Mouse (Mus musculus) hindbrain, embryonic 10.5 days (tissue): Measurements from ENCODE around the gene Slc23a3. TPM values are rescaled to one million over a fixed set of nuclear protein-coding genes. Genes with fewer than 3 reads are reported as not detected.

Source experiments
- DNase-seq: peaks from one replicate; pipeline ENCODE4 v3.0.0-alpha.2; 2017; ENCODE audit warnings: low spot score
- H3K27ac ChIP-seq: fragments of 300-500 bp; sonication (generic); 2 replicates; pipeline ENCODE4 v1.5.1; 2016; ENCODE audit warnings: mild to moderate bottlenecking, moderate library complexity
- H3K27me3 ChIP-seq: fragments of 300-500 bp; sonication (generic); 2 replicates; pipeline ENCODE4 v1.6.1; 2016; ENCODE audit warnings: mild to moderate bottlenecking; ENCODE audit not compliant: poor library complexity, insufficient read depth, severe bottlenecking
- H3K36me3 ChIP-seq: fragments of 300-500 bp; sonication (generic); 2 replicates; pipeline ENCODE4 v1.6.1; 2016; ENCODE audit warnings: mild to moderate bottlenecking, moderate library complexity
- H3K4me1 ChIP-seq: fragments of 300-500 bp; sonication (generic); replicated peaks from 2 replicates; pipeline ENCODE4 v1.6.1; 2016; ENCODE audit warnings: mild to moderate bottlenecking
- H3K4me3 ChIP-seq: fragments of 300-500 bp; sonication (generic); 2 replicates; pipeline ENCODE4 v1.5.1; 2016; ENCODE audit warnings: mild to moderate bottlenecking, moderate library complexity
- H3K9me3 ChIP-seq: fragments of 300-500 bp; sonication (generic); 2 replicates; pipeline ENCODE4 v1.6.1; 2016; ENCODE audit warnings: mild to moderate bottlenecking, moderate library complexity
- WGBS: fragments of 180-500 bp; shearing (Covaris S2); methylation state at CpG from one replicate; pipeline ENCODE4 v1.1.7; 2016; 5-methylcytosine and 5-hydroxymethylcytosine counted together
- polyA plus RNA-seq: library from polyadenylated mRNA; unstranded; fragments of >200 nt; fragmentation: Nextera tagmentation; extraction: Ambion mirVana; gene quantifications from 2 replicates; pipeline ENCODE4 v1.2.1, GENCODE M21; 2016

Slc23a3 gene
- not detected in 2 replicates for polyA plus RNA-seq

DNA sequence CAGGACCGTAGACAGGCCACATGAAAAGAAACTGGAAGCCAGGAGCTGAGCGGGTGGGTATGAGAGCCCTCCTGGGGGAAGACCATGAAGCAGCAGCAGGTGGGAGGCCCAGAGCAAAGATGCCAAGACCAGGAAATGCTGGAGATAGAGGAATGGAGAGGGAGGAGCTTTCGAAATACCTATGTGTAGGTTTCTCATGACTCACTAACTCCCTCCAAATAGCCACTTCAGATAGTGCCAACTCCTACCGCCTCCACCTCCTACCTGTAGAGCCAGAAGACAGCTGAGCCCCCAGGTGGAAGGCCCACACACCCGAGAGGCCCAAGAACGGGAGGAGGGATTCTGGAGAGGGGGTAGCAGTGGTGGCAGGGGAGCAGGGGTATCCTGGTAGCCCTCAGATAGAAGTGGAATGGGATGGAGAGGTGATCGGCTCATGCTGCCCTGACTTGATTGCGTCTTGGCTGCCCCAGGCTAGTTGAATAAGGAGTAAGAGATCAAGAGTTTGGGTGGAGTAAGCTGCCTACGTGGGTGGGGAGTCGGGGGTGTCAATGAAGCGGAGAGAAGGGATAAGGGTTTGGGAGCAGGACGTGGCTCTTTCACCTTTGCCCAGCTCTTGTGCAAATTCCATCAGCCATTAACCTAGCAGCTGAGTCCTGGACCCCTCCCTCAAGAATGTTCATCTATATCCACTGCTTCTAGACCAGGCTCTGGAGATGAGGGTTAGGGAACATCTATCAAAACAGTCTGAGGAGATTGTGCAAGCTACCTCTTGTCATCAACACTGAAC lies at the start of gene Slc23a3:
Gene Slc23a3, minus strand, starts transcription at position 470 of the 787 bp plus-strand sequence.
- H3K4me3 ChIP-seq: no peak within 1 kb of the TSS
- 69% methylated on average over 12 of the region's 12 CpGs for WGBS
- H3K36me3 ChIP-seq: peaks cover 36% of the 10 kb centered on the region
- H3K4me1 ChIP-seq: no peaks in the 10 kb centered on the region
- 0 out of 2 replicates have a peak, but pooled peaks cover 9% of the 10 kb centered on the region for H3K27me3 ChIP-seq
- no peaks in the 10 kb centered on the region for H3K9me3 ChIP-seq
- DNase-seq: no peak
- no peak within 1 kb of the TSS for H3K27ac ChIP-seq

DNA sequence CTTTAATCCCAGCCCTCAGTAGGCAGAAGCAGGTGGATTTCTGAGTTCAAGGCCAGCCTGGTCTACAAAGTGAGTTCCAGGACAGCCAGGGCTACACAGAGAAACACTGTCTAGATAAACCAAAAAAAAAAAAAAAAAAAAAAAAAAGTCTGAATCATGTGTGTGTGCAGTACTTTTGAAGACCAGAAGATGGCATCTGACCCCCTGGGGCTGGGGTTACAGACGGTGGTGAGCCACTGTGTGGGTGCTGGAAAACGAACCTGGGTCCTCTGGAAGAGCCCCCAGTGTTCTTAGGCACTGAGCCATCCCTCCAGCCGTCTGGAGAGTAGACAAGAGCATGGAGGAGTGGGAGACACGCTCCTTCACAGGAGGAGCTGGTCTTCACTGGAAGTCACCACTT lies 48.5 kb upstream of the Slc23a3 start:
- Histone ChIP-seq H3K36me3 (peaks cover 67% of the 10 kb centered on the region), H3K27ac (no peak overlapping the region), H3K9me3 (no peaks in the 10 kb centered on the region), H3K27me3 (no peaks in the 10 kb centered on the region), H3K4me1 (peaks cover 34% of the 10 kb centered on the region), H3K4me3 (no peak overlapping the region)
- WGBS: 70% methylated on average over 4 of the region's 4 CpGs
- DNase-seq: no peak

DNA sequence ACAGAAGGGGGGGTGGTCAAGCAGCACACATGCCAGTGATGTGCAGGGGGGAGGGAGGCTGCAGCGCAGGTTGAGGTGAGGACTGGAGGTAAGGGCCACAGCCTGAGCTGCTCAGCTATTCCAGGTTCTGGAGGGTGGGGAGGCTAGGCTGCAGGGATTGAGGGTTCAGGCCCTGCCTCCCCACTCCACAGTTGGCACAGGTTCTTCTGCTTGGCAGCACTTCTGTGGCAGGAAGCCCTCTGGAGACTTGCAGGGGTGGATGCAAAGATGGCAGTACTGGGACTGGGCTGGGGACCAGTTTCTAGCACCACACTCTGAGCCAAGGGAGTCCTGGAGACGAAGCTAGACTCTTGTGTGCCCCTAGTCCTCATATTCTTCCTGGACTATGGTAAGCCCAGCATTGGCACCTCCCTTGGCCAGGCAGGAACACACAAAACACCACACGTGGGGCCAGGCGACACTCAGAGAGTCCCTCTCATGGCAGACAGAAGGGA lies 47.7 kb upstream of the Slc23a3 start:
- DNase-seq: no peak
- peaks cover 68% of the 10 kb centered on the region for H3K36me3 ChIP-seq
- WGBS: 88% methylated on average over 4 of the region's 4 CpGs
- peaks cover 34% of the 10 kb centered on the region for H3K4me1 ChIP-seq
- H3K27me3 ChIP-seq: no peaks in the 10 kb centered on the region
- no peak overlapping the region for H3K4me3 ChIP-seq
- no peak overlapping the region for H3K27ac ChIP-seq
- H3K9me3 ChIP-seq: no peaks in the 10 kb centered on the region

DNA sequence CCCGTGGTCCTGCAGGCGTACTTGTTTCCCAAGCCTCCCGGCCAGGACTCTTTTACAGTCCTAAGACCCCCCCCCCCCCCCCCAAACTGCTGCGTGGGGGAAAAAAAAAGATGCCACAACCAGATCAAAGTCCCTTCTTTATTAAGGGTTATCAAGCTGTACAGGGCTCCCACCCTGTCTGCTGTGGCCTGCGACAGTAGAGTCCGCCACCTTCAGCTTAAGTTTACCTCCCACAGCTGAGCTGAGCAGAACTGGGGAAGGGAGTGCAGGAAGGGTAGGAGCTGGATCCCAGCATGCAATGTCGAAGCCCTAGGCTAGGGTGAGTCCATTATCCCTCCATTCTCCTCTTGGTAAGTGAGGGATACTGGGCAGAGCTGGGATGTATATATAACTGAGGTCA lies 47.1 kb upstream of the Slc23a3 start:
- peaks cover 34% of the 10 kb centered on the region for H3K4me1 ChIP-seq
- 39% methylated on average over 7 of the region's 7 CpGs for WGBS
- H3K4me3 ChIP-seq: peak overlapping the region; percentile 73
- H3K27ac ChIP-seq: peak overlapping the region; percentile 88
- peaks cover 68% of the 10 kb centered on the region for H3K36me3 ChIP-seq
- DNase-seq: no peak
- no peaks in the 10 kb centered on the region for H3K27me3 ChIP-seq
- H3K9me3 ChIP-seq: no peaks in the 10 kb centered on the region

DNA sequence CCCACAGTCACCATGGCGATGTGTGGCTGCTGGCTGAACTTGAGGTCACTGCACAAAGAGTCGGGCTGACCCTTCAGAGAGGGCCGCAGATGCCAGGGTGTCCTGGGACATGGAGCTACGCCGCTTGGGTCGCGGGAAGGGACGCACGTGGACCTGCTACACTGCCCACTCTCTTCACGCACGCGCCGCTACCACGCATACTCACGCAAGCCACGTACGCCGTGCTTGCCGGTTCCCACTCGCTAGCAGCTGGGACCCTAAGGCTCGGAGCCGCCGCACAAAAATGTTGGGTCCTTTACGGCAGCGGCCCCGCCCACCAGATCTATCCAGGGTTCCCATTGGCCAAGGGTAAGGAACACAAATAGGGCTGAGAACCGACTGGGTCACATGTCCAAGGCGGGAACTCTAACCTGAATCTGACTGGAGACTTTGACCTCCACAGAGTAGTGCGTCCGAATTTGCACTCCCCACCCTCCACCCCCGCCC lies 46.5 kb upstream of the Slc23a3 start, which contains the start of gene Abcb6:
Gene Abcb6, minus strand, starts transcription at position 288 of the 486 bp plus-strand sequence.
- H3K27ac ChIP-seq: peak within 1 kb of the TSS; percentile 88
- peak; percentile 94 for DNase-seq
- H3K36me3 ChIP-seq: peaks cover 68% of the 10 kb centered on the region
- peaks cover 34% of the 10 kb centered on the region for H3K4me1 ChIP-seq
- no peaks in the 10 kb centered on the region for H3K27me3 ChIP-seq
- WGBS: under 1% methylated on average over 31 of the region's 31 CpGs
- peak within 1 kb of the TSS; percentile 73 for H3K4me3 ChIP-seq
- no peaks in the 10 kb centered on the region for H3K9me3 ChIP-seq

DNA sequence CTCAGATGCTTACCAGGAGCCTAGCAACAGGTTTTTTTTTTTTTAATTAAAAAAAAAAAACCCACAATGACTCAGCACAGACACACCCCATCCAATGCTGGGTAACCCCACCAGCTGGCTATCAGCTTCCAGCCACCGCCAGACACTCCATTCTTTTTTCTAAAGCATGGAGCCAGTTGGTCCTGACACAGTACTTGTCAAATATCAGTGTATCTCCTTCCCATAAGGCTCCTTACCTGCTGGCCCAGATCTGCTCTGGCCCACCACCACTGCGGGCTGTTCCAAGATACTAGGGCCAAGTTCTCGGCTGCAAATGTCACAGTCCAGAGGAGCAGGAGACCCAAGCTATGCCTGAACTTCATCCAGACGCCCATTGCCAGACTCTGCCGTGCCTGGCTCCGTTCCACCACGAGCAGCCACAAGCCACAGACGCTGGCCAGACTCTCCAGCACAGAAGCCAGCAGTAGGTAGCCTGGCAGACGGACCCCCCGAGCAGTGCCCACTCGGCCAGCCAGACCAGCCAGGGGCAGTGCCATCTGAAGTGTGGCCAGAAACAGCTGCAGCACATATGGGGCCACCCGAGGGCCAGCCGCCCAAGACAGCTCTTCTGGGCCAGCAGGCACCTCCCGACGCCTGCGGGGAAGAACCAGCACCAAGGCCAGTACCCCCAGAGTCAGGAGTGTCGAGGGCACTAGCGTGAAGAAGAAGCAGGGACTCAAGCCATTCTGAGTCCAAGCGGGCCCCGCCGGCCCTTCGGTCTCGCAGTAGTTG lies 45.8 kb upstream of the Slc23a3 start:
- DNase-seq: peak; percentile 6
- peak overlapping the region; percentile 73 for H3K4me3 ChIP-seq
- no peaks in the 10 kb centered on the region for H3K9me3 ChIP-seq
- peaks cover 68% of the 10 kb centered on the region for H3K36me3 ChIP-seq
- no peaks in the 10 kb centered on the region for H3K27me3 ChIP-seq
- 11% methylated on average over 23 of the region's 23 CpGs for WGBS
- H3K27ac ChIP-seq: peak overlapping the region; percentile 88
- peaks cover 34% of the 10 kb centered on the region for H3K4me1 ChIP-seq

DNA sequence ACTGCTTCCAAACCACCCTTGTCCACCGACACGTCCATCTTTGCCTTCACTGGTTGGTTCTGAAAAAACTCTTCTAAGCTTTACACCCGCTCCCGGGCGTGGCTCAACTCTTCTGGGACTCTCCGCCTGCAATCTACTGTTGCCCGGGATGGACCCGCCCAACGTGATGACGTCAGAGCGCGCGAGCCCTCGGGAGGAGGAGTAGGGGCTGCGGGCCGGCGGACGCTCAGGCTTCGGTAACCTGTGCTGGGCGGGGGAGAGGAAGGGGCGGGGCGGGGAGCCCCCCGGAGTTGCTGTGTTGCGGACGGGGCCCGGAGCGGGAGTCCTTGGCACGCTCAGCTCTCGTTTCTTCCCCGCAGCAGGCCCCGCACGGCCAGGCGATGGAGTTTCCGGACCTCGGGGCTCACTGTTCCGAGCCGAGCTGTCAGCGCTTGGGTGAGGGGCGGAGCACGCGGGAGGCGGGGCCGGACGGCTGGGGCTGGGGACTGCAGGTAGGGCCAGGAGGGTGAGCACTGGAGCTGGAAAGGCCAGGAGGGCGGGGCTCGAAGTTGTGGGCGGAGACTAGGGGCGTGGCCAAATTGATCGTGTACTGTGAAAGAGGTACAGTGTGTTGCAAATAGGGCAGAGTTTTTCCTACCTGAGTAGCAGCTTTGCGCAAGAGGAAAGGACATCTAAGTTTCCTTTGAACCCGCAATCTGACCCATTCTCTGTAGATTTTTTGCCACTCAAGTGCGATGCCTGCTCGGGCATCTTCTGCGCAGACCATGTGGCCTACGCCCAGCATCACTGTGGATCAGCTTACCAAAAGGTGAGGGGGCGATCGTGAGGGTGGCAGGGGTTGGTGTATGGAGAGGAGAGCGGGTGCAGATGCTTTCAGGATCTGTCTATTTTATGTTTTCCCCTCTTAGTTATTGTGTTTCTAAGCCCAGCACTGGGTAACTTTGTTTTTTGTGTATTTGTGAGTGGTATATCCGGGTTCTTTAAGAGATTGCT lies 35.1 kb upstream of the Slc23a3 start, which contains the start of gene Zfand2b:
Gene Zfand2b, plus strand, starts transcription at position 175 of the 993 bp plus-strand sequence.
- peak within 1 kb of the TSS; percentile 90 for H3K27ac ChIP-seq
- H3K9me3 ChIP-seq: no peaks in the 10 kb centered on the region
- under 1% methylated on average over 59 of the region's 59 CpGs for WGBS

DNA sequence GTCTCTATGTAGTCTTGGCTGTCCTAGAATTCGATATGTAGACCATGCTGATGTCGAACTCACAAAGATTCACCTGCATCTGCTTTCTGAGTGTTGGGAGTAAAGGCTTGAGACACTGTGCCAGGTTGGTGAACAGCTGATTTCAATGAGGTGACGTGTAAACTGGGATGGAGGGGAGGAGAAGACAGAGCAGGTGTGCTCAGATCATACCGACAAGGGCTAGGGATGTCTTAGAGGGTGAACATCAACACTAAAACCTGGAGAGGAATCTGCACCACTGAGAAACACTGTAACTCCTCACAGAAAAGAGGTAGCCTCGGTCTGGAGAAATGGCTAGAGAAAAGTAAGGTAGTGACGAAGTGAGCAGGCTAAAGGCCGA lies 34.4 kb upstream of the Slc23a3 start:
- Histone ChIP-seq H3K27me3 (no peaks in the 10 kb centered on the region), H3K9me3 (no peaks in the 10 kb centered on the region), H3K4me1 (peaks cover 18% of the 10 kb centered on the region), H3K27ac (peak overlapping the region; percentile 90), H3K4me3 (peak overlapping the region; percentile 82), H3K36me3 (peaks cover 29% of the 10 kb centered on the region)
- WGBS: 6% methylated on average over 7 of the region's 7 CpGs
- no peak for DNase-seq

More for the DNA sequence above, 35.1 kb upstream of the Slc23a3 start, which contains the start of gene Zfand2b:
- Histone ChIP-seq H3K27me3 (no peaks in the 10 kb centered on the region), H3K4me1 (peaks cover 18% of the 10 kb centered on the region), H3K4me3 (peak within 1 kb of the TSS; percentile 82), H3K36me3 (peaks cover 36% of the 10 kb centered on the region)
- peak; percentile 97 for DNase-seq

DNA sequence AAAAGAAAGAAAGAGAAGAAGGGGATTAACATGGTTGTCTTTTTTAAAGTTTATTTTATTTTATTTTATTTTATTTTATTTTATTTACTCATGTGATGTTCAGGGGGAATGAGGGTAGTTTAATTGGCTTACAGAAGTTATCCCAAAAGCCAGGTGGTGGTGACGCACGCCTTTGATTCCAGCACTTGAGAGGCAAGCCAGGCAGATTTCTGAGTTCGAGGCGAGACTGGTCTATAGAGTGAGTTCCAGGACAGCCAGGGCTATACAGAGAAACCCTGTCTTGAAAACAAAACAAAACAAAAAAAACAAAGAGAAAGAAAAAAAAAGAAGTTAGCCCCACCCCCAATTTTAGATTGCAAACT lies 26.5 kb upstream of the Slc23a3 start:
- H3K27ac ChIP-seq: no peak overlapping the region
- H3K4me1 ChIP-seq: no peaks in the 10 kb centered on the region
- no peak for DNase-seq
- 79% methylated on average over 4 of the region's 4 CpGs for WGBS
- no peak overlapping the region for H3K4me3 ChIP-seq
- H3K9me3 ChIP-seq: no peaks in the 10 kb centered on the region
- H3K36me3 ChIP-seq: no peaks in the 10 kb centered on the region
- no peaks in the 10 kb centered on the region for H3K27me3 ChIP-seq

DNA sequence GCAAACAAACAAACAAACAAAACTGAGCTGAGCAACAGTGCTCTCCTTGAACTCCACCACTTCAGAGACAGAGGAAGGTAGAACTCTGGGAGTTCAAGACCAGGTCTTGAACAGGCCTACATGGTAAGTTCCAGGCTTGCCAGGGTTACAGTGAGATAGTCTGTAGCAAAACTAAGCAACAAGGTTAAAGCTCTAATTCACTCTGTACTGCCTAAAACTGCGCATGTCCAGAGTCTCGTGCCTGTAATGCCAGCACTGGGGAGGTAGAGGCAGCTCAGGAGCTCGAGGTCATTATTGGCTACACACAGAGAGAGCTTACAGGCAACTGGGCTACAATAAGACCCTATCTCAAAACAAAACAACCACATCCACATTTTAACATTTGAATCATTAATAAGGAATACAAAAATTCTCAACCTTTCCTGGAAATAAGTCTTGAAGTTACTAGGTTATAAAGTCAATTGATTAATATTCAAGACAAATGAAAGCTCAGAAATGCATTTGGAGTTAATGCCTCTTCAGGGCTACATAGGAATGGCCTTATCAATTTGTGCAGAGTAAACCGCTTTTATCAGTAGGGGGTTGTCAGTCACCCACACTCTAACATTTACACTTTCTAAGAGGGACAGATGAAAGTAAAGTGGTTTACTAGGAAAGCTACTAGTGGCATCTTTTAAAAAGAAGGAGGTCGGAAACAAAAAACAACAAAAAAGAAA lies 26.0 kb upstream of the Slc23a3 start:
- H3K4me3 ChIP-seq: no peak overlapping the region
- no peaks in the 10 kb centered on the region for H3K4me1 ChIP-seq
- H3K36me3 ChIP-seq: no peaks in the 10 kb centered on the region
- H3K9me3 ChIP-seq: no peaks in the 10 kb centered on the region
- 73% methylated on average over 5 of the region's 5 CpGs for WGBS
- H3K27ac ChIP-seq: no peak overlapping the region
- no peak for DNase-seq
- no peaks in the 10 kb centered on the region for H3K27me3 ChIP-seq

DNA sequence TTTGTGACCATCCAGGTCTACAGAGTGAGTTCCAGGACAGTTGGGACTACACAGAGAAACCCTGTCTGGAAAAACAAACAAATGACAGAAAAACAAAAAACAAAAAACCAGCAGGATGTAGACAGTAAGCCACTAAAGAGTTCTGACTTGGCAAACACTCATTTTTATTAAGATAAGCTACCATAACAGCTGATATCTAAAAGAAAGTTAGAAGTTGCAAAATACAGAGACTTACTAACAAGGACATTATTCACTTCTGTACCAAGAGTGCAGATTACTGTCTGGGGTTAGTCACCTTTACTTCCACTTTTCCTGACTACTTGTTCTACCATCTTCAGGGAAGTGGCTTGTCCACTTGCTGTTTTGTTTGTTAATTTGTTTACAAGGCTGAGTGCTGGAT lies 25.3 kb upstream of the Slc23a3 start:
- DNase-seq: no peak
- no peaks in the 10 kb centered on the region for H3K9me3 ChIP-seq
- no peaks in the 10 kb centered on the region for H3K36me3 ChIP-seq
- H3K27me3 ChIP-seq: no peaks in the 10 kb centered on the region
- H3K4me3 ChIP-seq: no peak overlapping the region
- H3K27ac ChIP-seq: no peak overlapping the region
- H3K4me1 ChIP-seq: no peaks in the 10 kb centered on the region
